Comparison of ENCODE assay signal across 8 mouse cellular contexts in genomic region chr11:86543960-86544638, GRCm38 (mm10). TPM values are rescaled to one million over a fixed set of nuclear protein-coding genes. Genes with fewer than 3 reads are reported as not detected.
DNase-seq lines count a peak whose midpoint lies in the region; ATAC-seq lines count a peak whose summit lies in the region.

No protein-coding gene starts in this region.

- under 1% methylated on average over 35 of the region's 50 CpGs for WGBS in forebrain, embryonic 16.5 days
- WGBS in limb, embryonic 11.5 days: under 1% methylated on average over 40 of the region's 50 CpGs
- WGBS in neural tube, embryonic 13.5 days: under 1% methylated on average over 47 of the region's 50 CpGs

- peak overlapping the region; percentile 85 for H3K27ac ChIP-seq in forebrain, embryonic 16.5 days (ENCODE audit: low read length)
- peak overlapping the region; percentile 52; the same call in 1 of the 2 replicates for H3K27ac ChIP-seq in limb, embryonic 11.5 days (replicated peaks; ENCODE audit: low read depth, low read length)
- H3K27ac ChIP-seq in neural tube, embryonic 13.5 days (replicated peaks): peak overlapping the region; percentile 89

- H3K9ac ChIP-seq in forebrain, embryonic 16.5 days (replicated peaks; ENCODE audit: low read depth, low read length): peak overlapping the region; percentile 96
- peak overlapping the region; percentile 89 for H3K9ac ChIP-seq in limb, embryonic 11.5 days (ENCODE audit: low read length)
- H3K9ac ChIP-seq in neural tube, embryonic 13.5 days: peak overlapping the region; percentile 97

- DNase-seq in frontal cortex, adult 2 months (ENCODE audit: extremely low spot score in 1 of 2, low spot score in 1 of 2): no peak
- DNase-seq in thymus, postnatal 0 days (ENCODE audit: low spot score): peak; percentile 53
- DNase-seq in thymus, postnatal 25 days: no peak
- no peak for DNase-seq in limb, embryonic 11.5 days (ENCODE audit: low spot score)
- DNase-seq in right cerebral cortex, postnatal 4 days: no peak

- H3K4me2 ChIP-seq in forebrain, embryonic 16.5 days (ENCODE audit: low read length): peak overlapping the region; percentile 58
- H3K4me2 ChIP-seq in limb, embryonic 11.5 days (ENCODE audit: low read depth, severe bottlenecking): peak overlapping the region; percentile 86
- H3K4me2 ChIP-seq in neural tube, embryonic 13.5 days: peak overlapping the region; percentile 87

- H3K4me3 ChIP-seq in forebrain, embryonic 16.5 days (replicated peaks; ENCODE audit: low read length): peak overlapping the region; percentile 93
- H3K4me3 ChIP-seq in limb, embryonic 11.5 days (ENCODE audit: low read depth, low read length): peak overlapping the region; percentile 86
- peak overlapping the region; percentile 97 for H3K4me3 ChIP-seq in neural tube, embryonic 13.5 days

- H3K9me3 ChIP-seq in forebrain, embryonic 16.5 days (ENCODE audit: control insufficient read depth, low read length): no peaks in the 10 kb centered on the region
- no peaks in the 10 kb centered on the region for H3K9me3 ChIP-seq in limb, embryonic 11.5 days (ENCODE audit: control insufficient read depth, low read length)
- no peaks in the 10 kb centered on the region for H3K9me3 ChIP-seq in neural tube, embryonic 13.5 days

- ATAC-seq in frontal cortex, adult (ENCODE audit: low TSS enrichment): peak; percentile 31
- ATAC-seq in forebrain, embryonic 16.5 days: peak; percentile 41
- ATAC-seq in limb, embryonic 11.5 days (ENCODE audit: insufficient number of reproducible peaks, low FRiP score, low TSS enrichment, low read depth): peak; percentile 66; the same call in 1 of the 2 replicates
- ATAC-seq in neural tube, embryonic 13.5 days (ENCODE audit: low read depth): peak; percentile 69

- no peaks in the 10 kb centered on the region for H3K36me3 ChIP-seq in forebrain, embryonic 16.5 days (ENCODE audit: control insufficient read depth, insufficient read depth)
- no peaks in the 10 kb centered on the region for H3K36me3 ChIP-seq in limb, embryonic 11.5 days (ENCODE audit: control insufficient read depth, insufficient read depth, low read length)
- H3K36me3 ChIP-seq in neural tube, embryonic 13.5 days: no peaks in the 10 kb centered on the region

- peaks cover 15% of the 10 kb centered on the region for H3K4me1 ChIP-seq in forebrain, embryonic 16.5 days (replicated peaks; ENCODE audit: control insufficient read depth, insufficient read depth, low read length)
- H3K4me1 ChIP-seq in limb, embryonic 11.5 days (ENCODE audit: control insufficient read depth, insufficient read depth, low read length): peaks cover 4% of the 10 kb centered on the region; the same call in 1 of the 2 replicates
- peaks cover 29% of the 10 kb centered on the region for H3K4me1 ChIP-seq in neural tube, embryonic 13.5 days (replicated peaks)

- H3K27me3 ChIP-seq in forebrain, embryonic 16.5 days (replicated peaks; ENCODE audit: control insufficient read depth, insufficient read depth, low read length): no peaks in the 10 kb centered on the region
- no peaks in the 10 kb centered on the region for H3K27me3 ChIP-seq in limb, embryonic 11.5 days (ENCODE audit: control insufficient read depth, insufficient read depth, low read length)
- no peaks in the 10 kb centered on the region for H3K27me3 ChIP-seq in neural tube, embryonic 13.5 days

RNA-seq across cellular contexts. Expression of gene Rps6kb1, which starts 0.5 kb away (rescaled TPM):
- 27.7 and 29.3 TPM in 2 replicates for polyA plus RNA-seq in frontal cortex, adult 2 months (2012; rRNA removed)
- polyA plus RNA-seq in thymus, postnatal 0 days (2015; fragmentation: Nextera tagmentation; extraction: Ambion mirVana): 73.8 and 89.6 TPM in 2 replicates
- 57.1 and 66.4 TPM in 2 replicates for polyA plus RNA-seq in forebrain, embryonic 16.5 days (2015; fragmentation: Nextera tagmentation; extraction: Ambion mirVana)
- polyA plus RNA-seq in limb, embryonic 11.5 days (2014; fragmentation: Nextera tagmentation; extraction: Ambion mirVana): 63.2 and 64.0 TPM in 2 replicates
- polyA plus RNA-seq in neural tube, embryonic 13.5 days (2015; fragmentation: Nextera tagmentation; extraction: Ambion mirVana): 54.8 and 62.7 TPM in 2 replicates

RNA-seq across cellular contexts. Expression of gene Tubd1, which starts 0.7 kb away (rescaled TPM):
- polyA plus RNA-seq in frontal cortex, adult 2 months (2012; rRNA removed): 5.6 and 6.7 TPM in 2 replicates
- polyA plus RNA-seq in thymus, postnatal 0 days (2015; fragmentation: Nextera tagmentation; extraction: Ambion mirVana): 16.1 and 17.2 TPM in 2 replicates
- polyA plus RNA-seq in forebrain, embryonic 16.5 days (2015; fragmentation: Nextera tagmentation; extraction: Ambion mirVana): 10.9 and 11.3 TPM in 2 replicates
- 10.7 and 15.2 TPM in 2 replicates for polyA plus RNA-seq in limb, embryonic 11.5 days (2014; fragmentation: Nextera tagmentation; extraction: Ambion mirVana)
- 7.8 and 8.6 TPM in 2 replicates for polyA plus RNA-seq in neural tube, embryonic 13.5 days (2015; fragmentation: Nextera tagmentation; extraction: Ambion mirVana)

RNA-seq across cellular contexts. Expression of gene Rnft1, which starts 59.6 kb away (rescaled TPM):
- 11.2 and 11.8 TPM in 2 replicates for polyA plus RNA-seq in frontal cortex, adult 2 months (2012; rRNA removed)
- polyA plus RNA-seq in thymus, postnatal 0 days (2015; fragmentation: Nextera tagmentation; extraction: Ambion mirVana): 41.4 and 42.7 TPM in 2 replicates
- polyA plus RNA-seq in forebrain, embryonic 16.5 days (2015; fragmentation: Nextera tagmentation; extraction: Ambion mirVana): 21.6 and 23.4 TPM in 2 replicates
- polyA plus RNA-seq in limb, embryonic 11.5 days (2014; fragmentation: Nextera tagmentation; extraction: Ambion mirVana): 29.5 and 31.1 TPM in 2 replicates
- polyA plus RNA-seq in neural tube, embryonic 13.5 days (2015; fragmentation: Nextera tagmentation; extraction: Ambion mirVana): 16.6 and 20.4 TPM in 2 replicates
